Mouse (Mus musculus) ovary, adult 18-20 months (tissue): ENCODE data around the gene Erich3.
A peak's percentile ranks its signal among the peaks of the same experiment; 100 is the strongest.

ENCODE experiments used
- DNase-seq: peaks from one replicate; pipeline ENCODE4 v3.0.0; 2022; ENCODE audit warnings: low spot score, mixed read lengths

Erich3 gene

DNA sequence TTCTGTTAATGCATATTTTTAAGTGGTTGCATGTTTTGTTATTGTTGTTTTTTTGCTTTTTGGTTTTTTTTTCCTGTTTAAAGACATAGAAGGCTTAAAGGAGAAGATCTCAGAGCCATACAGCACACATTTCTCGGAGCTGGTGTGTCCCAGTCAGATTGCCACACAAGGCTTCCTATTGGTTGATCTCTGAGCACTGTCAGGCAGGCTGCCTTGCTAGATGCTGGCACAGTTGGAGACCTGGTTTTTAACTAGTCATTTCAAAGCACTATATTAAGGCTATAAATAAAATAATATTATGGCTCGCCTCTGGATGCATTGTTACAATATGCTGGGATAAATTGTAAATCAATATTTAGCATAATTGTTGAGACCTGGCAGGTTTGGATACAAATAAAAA lies 18.9 kb downstream of the Erich3 start:
- no peak for DNase-seq

DNA sequence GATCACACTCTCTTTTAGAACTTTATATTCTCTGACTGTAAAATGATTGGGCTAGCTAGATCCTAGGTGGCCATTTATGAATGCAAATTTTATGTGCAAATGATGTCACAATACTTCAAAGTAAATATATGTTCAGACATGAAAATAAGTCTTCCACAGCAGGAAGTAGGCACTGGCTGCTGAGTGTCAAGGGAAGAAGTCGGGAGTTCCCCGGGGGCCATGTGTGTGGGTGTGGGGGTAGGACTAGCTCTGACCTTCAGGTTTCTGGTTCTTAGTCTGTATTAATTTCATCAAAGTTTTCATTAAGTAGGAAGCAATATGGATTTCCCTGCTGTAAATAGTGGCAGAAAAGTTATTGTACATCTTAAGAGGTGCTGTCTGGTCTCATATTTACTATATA lies 20.0 kb downstream of the Erich3 start:
- no peak for DNase-seq

DNA sequence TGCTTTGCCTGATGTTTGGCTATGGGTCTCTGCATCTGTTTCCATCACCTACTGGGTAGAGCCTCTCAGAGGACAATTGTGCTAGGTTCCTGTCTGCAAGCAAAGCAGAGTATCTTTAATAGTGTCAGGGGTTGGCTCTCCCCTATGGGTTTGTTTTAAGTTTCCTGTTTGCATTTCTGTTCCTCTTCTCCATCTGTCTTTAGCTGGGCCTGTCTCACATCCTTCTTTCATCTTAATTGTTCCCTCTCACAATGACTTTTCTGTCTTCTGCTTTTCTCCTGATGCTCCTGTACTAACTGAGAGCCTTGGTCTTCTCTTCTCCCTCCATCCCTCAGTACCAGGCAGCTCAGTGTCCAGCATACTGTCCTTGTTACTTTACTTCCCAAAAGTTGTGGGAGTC lies 26.6 kb downstream of the Erich3 start:
- DNase-seq: no peak

DNA sequence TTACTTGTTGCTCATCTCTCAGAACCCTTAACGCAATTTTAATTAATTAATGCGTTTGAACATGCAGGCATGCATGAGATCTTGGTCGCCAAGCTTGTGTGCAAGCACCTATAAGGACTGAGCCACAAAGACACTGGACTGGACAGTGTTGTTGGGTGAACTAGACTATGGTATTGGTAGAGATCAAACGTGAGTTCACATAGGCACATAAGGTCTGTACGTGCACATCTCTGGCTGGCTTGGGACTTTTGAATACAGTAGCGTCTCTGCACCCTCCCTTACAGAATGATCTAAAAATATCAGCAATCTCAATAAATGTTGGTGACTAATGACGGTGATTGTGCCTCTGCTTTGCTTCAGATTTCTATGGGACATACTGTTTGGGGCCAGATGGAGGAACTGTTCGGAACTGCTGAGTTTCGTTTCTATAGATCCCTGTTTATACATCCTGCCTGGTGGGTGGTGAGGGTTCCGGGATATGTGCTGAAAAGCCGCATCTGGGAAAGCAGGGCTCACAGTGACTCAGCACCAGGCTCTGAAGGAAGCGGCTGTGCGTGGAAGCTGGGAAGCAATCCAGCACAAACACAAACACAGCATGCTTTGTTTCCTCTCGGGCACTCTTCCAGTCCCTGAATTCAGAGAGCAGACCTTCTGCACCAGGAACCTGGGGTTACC lies 28.4 kb downstream of the Erich3 start:
- peak; percentile 33 for DNase-seq

DNA sequence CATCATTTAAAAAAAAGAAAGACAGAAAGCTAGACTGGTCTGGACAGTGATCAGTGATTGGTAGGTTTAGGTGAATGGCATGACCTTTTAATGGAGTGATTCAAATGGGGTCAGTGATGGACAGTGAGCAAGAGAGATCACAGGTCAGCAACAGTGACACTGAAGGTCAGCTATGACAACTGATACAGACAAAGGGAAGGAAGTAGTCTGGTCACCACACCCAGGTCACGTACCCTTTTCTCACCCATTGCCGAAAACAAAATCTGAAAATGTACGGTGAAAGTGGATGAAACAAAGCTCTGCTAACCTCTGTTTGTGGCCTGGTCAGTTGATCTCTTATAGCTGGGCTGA lies 28.9 kb downstream of the Erich3 start:
- DNase-seq: no peak

DNA sequence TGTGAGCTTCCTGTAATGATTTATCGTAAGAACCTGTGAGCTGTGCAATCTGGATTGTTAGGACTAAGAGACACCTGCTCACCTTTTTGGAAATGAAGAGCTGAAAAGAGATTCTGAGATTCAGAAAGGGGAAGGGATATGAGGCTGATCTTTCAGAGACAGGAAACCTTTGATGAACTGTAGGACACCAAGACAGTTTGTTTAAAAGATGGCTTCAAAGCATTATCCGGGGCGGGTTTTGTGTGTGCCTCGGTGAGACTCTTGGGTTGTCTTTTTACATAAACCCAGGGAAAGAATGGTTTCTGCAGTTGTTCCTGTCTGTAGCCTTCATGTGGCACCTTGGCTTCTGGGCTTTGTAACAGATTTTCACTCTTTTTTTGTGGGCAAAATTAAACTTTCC lies 30.2 kb downstream of the Erich3 start:
- DNase-seq: no peak

DNA sequence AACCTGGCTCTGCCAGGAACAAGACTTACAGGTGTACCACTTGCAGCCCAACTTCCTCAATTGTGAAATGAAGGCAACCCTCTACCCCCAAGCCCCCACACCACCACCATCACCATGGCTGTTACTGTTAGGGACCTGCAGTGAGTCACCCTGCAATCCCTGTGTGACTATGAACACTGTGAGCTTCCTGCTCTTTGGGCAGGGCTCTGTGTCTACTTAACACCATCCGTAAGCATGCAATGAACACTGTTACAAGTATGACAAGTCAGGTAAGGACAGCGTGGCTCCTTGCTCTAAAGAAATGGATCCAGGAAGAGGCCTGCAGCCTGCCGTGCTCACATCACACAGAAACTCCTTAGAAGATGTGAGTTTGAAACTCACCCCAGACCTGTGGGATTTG lies 33.0 kb downstream of the Erich3 start:
- DNase-seq: no peak

DNA sequence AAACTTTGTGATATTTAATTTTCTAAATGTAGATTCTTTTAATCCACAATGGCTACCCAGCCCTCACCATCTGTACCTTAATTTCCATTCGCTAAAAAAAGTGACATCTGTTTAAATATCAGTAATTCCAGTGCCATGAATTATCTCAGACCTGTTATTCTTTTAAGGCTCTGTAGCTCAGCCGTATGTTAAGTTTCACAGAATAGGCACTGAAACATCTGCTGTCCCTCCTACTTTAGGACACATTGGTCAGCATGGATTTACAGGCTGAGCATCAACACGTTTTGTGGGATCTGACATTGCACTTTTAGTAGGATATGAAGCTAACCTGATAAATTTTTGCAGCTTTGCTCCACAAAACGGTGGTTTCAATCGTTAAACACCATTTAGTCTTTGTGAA lies 35.2 kb downstream of the Erich3 start:
- no peak for DNase-seq

DNA sequence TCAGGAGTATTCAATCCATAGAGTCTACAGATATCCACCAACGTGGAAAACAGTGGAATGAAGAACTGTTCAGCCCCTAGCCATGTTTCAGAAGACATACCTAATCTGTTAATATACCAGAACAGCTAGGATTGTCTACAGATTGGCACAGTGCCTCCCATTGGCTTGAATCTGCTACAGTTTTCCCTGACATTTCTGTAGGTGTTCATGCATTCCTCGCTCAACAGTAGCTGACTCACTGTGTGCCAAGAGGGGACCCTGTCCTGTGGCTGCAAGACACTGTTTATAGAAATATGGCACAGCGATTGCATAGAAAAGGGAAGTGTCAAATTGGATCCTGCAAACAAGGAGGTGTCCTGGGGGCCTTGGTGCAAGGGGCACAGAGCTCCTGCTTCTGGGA lies 36.6 kb downstream of the Erich3 start:
- DNase-seq: no peak

DNA sequence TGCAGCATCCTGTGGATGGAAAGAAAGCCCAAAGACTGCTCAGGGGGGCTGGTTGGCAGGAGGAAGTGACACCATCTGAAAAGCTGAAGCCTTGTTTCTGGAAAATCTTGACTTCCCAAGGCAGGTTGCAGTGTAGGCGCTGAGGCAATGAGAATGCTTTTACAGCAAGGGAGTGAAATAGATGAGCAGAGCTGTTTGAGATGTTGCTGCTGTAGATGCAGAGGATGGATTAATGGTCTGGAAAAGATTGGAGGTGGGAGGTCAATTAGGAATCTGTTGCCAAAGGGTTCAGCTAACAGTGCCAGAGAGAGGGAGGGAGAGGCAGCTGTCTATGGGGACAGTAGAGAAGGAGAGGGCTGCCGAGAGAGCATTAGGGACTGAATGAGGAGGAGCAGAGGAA lies 37.1 kb downstream of the Erich3 start:
- no peak for DNase-seq

DNA sequence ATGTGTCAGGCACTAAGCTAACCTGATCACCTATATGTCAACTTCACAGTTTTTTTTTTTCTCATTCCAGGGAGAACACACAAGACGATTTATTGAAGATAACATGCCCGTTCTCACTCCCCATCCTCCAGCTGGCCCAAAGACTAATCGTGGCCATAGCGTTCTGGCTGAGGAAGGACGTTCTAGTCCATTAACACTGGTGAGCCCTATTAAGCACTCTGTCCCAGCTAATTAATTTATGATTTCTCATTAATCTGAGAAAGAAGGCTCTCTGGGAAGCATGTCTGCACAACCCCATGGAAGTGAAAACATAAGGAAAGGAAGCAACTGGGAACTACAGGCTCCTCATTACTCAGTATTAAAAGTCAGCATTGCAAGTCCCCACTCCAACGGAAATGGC lies 41.1 kb downstream of the Erich3 start:
- DNase-seq: no peak

DNA sequence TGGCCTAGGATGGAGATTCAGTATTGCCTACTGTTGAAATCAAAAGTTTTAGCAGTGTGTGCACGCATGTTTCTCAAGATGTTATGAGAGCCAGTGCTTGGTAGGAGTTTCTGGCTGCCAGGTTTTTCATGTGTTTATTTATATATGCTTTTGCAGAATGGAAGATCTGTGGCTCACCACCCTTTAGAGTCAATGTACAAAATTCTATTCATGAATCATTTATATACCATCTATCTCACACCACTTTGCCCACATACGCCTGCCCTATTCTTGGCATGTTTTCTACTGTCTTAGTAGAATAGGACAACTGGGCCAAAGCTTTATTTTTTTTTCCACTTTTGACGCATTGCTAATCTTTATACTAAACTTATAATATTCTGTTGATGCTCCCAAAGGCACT lies 44.5 kb downstream of the Erich3 start:
- no peak for DNase-seq

DNA sequence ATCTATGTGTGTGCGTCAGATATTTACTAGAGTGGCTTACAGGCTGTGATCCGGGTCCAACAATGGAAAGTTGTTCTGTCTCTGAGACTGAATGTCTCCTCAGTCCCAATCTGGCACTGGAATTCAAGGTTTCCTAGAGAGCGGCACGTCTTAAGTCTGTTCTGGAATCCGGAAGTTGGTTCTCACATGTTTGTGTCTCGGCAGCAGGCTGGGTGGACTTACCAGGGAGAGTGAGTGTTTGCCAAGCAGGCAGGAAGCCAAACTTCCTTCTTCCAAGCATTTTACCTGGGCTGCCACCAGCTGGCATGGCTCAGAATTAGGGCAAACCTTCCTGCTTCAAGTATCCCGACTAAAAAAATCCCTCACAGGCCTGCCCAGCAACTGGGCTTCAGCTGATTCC lies 59.5 kb downstream of the Erich3 start:
- DNase-seq: peak; percentile 7

DNA sequence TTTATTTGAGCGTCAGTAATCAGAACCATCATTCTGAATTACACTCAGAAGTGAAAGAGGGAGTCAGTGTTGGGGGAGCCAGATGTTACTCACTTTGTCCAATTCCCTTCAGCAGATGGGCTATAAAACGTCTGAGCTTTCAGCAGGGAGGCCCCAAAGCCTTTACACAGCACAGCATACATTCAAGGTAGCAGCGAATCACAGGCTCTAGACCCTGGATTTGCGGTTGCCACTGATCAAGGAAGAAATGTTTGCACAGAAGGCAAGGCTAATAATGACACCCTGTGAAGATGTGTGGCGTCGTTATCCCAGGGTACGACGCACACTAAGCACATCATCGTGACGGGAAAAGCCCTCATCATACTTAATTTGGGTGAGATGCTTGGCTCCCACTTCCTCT lies 67.8 kb downstream of the Erich3 start:
- no peak for DNase-seq

DNA sequence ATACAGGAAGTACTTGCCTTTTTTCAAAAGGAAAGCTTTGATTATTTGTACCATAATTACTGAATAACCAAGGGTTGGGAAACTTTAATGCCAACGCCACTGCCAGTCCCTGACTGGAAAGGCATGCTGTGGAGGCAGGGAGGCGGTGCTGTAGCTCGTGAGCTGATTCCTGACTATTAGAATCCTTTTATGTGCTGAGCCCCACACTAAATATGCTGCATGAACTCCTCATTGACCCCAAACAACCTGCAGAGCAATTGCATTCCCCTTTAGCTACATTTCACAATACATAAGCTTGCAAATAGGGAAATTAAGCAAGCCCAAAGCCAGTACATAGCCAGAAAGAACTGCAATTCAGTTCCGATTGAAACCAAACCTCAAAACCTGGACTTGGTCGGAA lies 77.8 kb downstream of the Erich3 start:
- DNase-seq: no peak

DNA sequence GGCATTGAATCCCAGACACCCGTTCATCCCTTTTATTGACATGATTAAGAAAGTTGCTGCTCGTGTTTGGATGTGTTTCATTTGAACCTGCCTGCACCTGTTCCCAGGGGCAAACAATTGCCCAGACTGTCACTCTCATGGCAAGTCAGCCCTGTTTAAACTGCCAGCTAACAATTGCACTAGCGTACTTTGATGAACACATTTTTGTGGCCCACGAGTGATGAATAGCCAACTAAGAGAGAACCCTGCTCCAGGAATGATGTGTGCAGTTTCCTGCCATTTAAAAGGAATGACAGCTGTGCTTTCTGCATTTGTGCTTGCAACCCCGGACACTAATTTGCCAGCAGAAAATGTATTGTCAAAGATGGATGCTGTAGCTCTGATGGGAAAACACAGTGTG lies 79.3 kb downstream of the Erich3 start:
- DNase-seq: no peak

DNA sequence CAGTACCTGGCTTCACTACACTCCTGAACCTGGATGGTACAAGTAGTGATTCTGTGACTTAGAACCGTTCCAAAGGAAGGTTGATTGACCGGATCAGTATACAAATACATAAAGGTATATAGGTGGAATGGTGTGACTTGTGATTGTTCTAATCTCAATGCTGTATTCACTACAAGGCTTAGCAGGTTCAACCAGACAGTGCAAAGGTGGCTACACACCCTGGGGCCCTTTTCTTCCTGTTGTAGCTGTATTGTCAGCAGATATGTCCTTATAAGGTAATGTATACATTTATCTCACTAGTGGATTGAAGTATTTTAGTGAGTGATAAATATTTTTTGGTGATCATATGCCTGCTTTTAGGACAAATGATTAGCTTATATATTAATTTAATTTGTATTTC lies 80.7 kb downstream of the Erich3 start:
- DNase-seq: no peak

DNA sequence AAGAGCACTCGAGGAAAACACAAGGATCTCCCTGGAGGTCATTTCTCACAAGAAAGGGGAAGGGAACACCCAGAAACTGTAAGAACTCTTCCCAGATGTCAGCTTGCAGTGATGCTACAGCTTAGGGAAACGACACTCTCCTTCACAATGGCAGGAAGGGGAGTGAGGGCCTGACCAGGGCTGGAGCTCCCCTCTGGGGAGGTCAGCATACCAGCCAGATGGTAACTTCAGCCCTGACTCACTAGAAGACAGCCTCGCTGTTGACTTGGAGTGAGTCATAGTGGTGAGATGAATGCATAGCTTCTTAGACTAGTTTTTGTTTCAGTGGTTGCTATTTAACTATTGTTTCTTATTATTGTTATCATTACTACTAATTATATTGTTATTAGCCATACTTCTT lies 90.8 kb downstream of the Erich3 start:
- DNase-seq: no peak

DNA sequence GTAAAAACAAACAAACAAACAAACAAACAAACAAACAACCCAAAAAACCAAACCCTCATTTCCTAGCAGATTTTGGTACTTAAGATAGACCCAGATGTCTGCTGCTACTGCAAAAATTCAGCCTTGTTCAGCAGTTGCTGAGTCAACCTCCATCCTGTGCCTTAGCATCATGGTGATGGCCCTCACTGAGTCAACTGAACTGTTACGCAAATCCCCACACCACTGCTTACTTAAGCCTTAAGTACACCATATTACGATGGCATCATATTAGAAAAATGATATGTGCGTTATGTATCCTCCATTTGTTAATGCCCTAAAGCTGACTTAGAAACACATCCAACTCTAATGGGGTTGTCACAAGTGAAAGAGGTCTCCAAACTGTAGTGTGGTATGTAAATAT lies 91.6 kb downstream of the Erich3 start:
- DNase-seq: no peak

DNA sequence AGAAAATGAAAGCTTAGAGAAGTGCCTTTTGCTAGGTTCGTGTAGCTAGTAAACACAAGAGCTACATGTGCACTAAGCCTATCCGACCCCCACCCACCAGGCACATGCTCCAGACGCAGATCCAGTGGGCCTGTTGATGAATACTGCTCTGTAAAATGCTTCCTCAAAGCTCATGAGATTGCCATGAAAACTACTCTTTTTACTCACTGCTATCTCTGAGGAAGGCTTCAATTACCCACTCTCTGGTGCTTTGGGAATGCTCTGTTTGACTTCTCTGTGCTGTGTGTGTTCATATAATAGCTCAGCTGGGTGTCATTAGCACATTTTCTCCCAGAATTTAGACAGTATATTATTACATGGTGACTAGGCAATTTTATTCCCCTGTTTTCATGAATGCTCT lies 94.4 kb downstream of the Erich3 start:
- DNase-seq: no peak

DNA sequence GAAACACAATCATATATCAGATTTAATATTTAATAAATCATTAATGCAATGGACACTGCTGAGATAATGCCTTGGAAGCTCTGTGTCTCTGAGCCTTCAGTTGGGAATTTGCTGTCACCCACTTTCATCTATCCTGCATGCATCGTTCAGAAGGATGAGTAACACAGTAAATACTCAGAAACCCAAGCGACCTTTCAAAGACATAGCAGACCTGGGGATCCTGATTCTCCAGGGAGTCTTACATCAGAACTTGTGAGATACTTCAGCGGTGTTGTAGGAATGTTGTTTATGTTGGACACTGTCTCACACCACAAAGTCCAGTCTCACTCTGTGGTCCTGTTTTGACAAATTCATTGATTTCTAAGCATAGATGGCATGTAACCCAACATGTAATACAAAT lies 97.4 kb downstream of the Erich3 start:
- DNase-seq: no peak

DNA sequence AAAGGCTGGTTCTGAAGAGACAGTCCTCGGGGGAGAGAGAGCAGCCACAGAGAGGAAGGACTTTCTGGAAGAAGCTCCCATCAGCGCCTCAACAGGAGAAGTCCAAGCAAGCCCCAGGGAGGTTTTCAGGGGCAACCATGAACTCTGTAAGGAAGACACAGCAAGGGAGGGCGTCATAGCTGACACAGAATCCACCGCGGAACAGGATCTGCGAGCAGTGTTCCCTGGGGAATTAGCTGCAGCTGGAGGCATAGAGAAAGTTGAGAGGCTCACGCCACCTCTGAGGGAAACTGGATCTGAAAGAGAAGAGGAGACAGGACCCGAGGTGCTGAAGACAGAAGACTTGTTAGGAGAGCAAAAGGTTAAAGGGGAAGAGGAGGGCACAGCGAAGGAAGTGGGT lies 99.7 kb downstream of the Erich3 start:
- DNase-seq: no peak

DNA sequence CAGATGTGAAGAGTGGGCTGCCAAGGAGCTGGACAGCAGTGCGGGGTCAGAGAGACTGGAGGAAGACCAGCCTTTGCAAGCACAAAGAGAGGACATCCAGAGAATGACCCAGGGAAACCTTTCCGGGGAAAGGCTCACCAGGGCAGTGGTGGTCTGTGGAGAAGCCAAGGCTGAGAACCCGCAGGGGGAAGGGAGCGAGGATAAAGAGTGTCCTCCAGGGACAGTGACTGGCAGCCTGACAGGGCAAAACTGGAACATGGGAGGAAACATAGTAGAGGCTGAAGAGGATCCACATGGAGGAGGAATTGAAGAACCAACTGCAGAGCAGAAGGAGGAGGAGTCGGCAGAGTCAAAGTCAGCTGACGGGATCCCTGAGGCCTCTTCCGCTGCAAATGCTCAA lies 100.5 kb downstream of the Erich3 start:
- no peak for DNase-seq

DNA sequence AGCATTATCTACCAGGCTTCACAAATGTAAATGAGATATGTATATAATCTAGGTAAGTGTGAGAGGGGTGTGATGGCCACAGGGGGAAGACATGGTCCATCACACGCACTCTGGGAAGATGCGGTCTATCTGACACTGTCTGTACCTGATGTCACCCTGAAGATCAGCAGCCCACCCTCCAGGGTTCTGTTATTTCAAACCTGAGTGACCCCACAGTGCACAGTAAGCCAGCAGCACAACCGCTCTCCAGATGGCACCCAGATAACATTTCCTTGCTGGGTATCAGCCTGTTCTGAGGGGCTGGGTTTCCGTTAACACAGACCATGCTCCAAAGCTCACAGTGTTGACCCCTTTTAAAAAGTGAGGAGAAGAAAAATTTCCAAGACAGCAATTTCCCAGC lies 102.7 kb downstream of the Erich3 start:
- DNase-seq: no peak

DNA sequence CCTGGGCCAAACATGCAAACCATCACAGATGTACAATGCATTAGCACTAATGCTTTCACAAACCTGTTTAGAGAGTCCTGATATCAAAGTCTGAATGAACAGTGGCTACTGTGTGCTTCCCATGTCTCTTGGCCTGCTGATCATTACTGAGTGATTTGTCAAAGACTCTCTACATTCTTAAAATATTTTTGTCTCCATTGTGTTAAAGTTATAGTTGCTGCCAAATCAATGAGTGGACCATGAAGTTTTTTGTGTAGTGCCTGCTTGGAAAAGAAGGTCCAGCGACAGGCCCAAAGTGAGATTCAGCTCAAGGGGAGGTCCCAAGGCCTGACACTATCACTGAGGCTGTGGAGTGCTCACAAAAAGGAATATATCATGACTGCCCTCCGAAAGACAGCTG lies 108.0 kb downstream of the Erich3 start:
- DNase-seq: no peak
